Mouse (Mus musculus) left cerebral cortex, adult 6 months (tissue): ENCODE results near the gene Gm40460. TPM values are rescaled to one million over a fixed set of nuclear protein-coding genes. Genes with fewer than 3 reads are reported as not detected.

Experiments
- long read RNA-seq, 2 experiments: library from polyadenylated mRNA; unstranded; transcript quantifications; one replicate each; pipeline ENCODE4 v2.0.0; 2019 to 2020
- polyA plus RNA-seq: library from polyadenylated mRNA; unstranded; fragments of <200 nt; fragmentation: Nextera tagmentation; gene quantifications from 2 replicates; pipeline ENCODE4 v1.2.3, GENCODE M21; 2021

The Gm40460 gene
- polyA plus RNA-seq, result not detected in 2 replicates
- long read RNA-seq, experiment 1, result 0 reads
- long read RNA-seq, experiment 2, result 0 reads

GRCm38 (mm10) chr7:142240978-142241377, at the start of gene Gm40460:
TSS of gene Gm40460 (minus strand) at chr7:142241078.

GRCm38 (mm10) chr7:142274263-142274662, 33.4 kb upstream of the Gm40460 start, which contains the start of gene Gm4559:
TSS of gene Gm4559 (minus strand) at chr7:142274363.

GRCm38 (mm10) chr7:142258254-142258653, 17.4 kb upstream of the Gm40460 start, which contains the start of gene Gm2431:
TSS of gene Gm2431 (minus strand) at chr7:142258354.

GRCm38 (mm10) chr7:142229871-142230270, 11.0 kb downstream of the Gm40460 start, which contains the start of gene Krtap5-5:
TSS of gene Krtap5-5 (minus strand) at chr7:142229971.

GRCm38 (mm10) chr7:142211559-142211958, 29.3 kb downstream of the Gm40460 start, which contains the start of gene Gm7579:
TSS of gene Gm7579 (plus strand) at chr7:142211859.

GRCm38 (mm10) chr7:142201064-142201463, 39.8 kb downstream of the Gm40460 start, which contains the start of gene Krtap5-3:
TSS of gene Krtap5-3 (plus strand) at chr7:142201364.

Other genes with a start within 250 kb of the Gm40460 start
- 49.3 and 57.8 TPM in 2 replicates for gene Mob2, start 180.0 kb downstream of the Gm40460 start, polyA plus RNA-seq
- gene Dusp8, start 145.2 kb downstream of the Gm40460 start, polyA plus RNA-seq, result 64.9 and 105 TPM in 2 replicates
- gene Gm45618, start 120.3 kb downstream of the Gm40460 start, polyA plus RNA-seq, result not detected in 2 replicates
- not detected in 2 replicates for gene Gm39115, start 105.0 kb downstream of the Gm40460 start, polyA plus RNA-seq
- gene Gm45337, start 96.5 kb downstream of the Gm40460 start, polyA plus RNA-seq, result not detected in 2 replicates
- gene Gm29735, start 84.0 kb downstream of the Gm40460 start, polyA plus RNA-seq, result not detected in 2 replicates
- gene Gm4553, start 75.3 kb downstream of the Gm40460 start, polyA plus RNA-seq, result not detected in 2 replicates
- gene Krtap5-2, start 65.1 kb downstream of the Gm40460 start, polyA plus RNA-seq, result not detected in 2 replicates
- gene Gm10153, start 50.7 kb downstream of the Gm40460 start, polyA plus RNA-seq, result not detected in 2 replicates
- not detected in 2 replicates for gene Krtap5-3, start 39.7 kb downstream of the Gm40460 start, polyA plus RNA-seq
- gene Gm7579, start 29.2 kb downstream of the Gm40460 start, polyA plus RNA-seq, result not detected in 2 replicates
- not detected in 2 replicates for gene Krtap5-5, start 11.1 kb downstream of the Gm40460 start, polyA plus RNA-seq
- not detected in 2 replicates for gene Gm2431, start 17.3 kb upstream of the Gm40460 start, polyA plus RNA-seq
- gene Gm4559, start 33.3 kb upstream of the Gm40460 start, polyA plus RNA-seq, result not detected in 2 replicates
- gene Krtap5-1, start 56.0 kb upstream of the Gm40460 start, polyA plus RNA-seq, result not detected in 2 replicates
- not detected in 2 replicates for gene Krtap5-4, start 62.5 kb upstream of the Gm40460 start, polyA plus RNA-seq
- gene Ifitm10, start 132.7 kb upstream of the Gm40460 start, polyA plus RNA-seq, result 30.4 and 46.7 TPM in 2 replicates
- not detected in 2 replicates for gene Gm49369, start 141.6 kb upstream of the Gm40460 start, polyA plus RNA-seq
- gene Ctsd, start 147.0 kb upstream of the Gm40460 start, polyA plus RNA-seq, result 400 and 569 TPM in 2 replicates
- gene Syt8, start 193.8 kb upstream of the Gm40460 start, polyA plus RNA-seq, result not detected in 2 replicates
- 0.99 and 1.4 TPM in 2 replicates for gene Tnni2, start 200.7 kb upstream of the Gm40460 start, polyA plus RNA-seq
- 3.4 and 4.0 TPM in 2 replicates for gene Lsp1, start 219.7 kb upstream of the Gm40460 start, polyA plus RNA-seq